Mouse (Mus musculus) layer of hippocampus, postnatal 36 days (tissue): Measurements from ENCODE around the gene Mdga2. TPM values are rescaled to one million over a fixed set of nuclear protein-coding genes. Genes with fewer than 3 reads are reported as not detected.

Experiments
- DNase-seq, 2 experiments: peaks; one replicate each; pipeline ENCODE4 v3.0.0; 2022
- total RNA-seq, 2 experiments: library from RNA; stranded (reverse); gene quantifications; 2 replicates each; pipeline ENCODE4 v1.2.3; 2021

Gene Mdga2
- total RNA-seq, 2 experiments from 2014 or later, result 46.3 to 54.0 TPM

- DNase-seq, result no peak
Observed at GRCm38 (mm10) chr12:66702781-66703180, 519.6 kb downstream of the Mdga2 start.

DNA sequence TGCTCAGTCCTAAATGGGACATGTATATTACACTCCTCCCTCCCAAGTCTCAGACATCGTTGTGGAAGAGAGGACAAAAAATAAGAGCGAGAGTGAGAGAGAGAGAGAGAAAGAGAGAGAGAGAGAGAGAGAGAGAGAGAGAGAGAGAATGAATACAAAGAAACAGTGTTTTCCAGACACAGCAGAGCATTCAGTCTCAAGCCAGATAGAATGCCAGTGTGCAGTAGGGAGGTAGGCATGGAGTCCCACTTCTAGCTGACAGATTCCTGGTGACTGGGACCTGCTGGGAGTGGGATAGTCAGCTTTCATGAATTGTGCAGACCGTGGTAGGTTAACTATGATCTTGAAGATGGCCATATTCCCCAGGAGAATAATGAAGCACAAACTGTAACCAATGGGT, 542.8 kb downstream of the Mdga2 start:
- no peak for DNase-seq

DNA sequence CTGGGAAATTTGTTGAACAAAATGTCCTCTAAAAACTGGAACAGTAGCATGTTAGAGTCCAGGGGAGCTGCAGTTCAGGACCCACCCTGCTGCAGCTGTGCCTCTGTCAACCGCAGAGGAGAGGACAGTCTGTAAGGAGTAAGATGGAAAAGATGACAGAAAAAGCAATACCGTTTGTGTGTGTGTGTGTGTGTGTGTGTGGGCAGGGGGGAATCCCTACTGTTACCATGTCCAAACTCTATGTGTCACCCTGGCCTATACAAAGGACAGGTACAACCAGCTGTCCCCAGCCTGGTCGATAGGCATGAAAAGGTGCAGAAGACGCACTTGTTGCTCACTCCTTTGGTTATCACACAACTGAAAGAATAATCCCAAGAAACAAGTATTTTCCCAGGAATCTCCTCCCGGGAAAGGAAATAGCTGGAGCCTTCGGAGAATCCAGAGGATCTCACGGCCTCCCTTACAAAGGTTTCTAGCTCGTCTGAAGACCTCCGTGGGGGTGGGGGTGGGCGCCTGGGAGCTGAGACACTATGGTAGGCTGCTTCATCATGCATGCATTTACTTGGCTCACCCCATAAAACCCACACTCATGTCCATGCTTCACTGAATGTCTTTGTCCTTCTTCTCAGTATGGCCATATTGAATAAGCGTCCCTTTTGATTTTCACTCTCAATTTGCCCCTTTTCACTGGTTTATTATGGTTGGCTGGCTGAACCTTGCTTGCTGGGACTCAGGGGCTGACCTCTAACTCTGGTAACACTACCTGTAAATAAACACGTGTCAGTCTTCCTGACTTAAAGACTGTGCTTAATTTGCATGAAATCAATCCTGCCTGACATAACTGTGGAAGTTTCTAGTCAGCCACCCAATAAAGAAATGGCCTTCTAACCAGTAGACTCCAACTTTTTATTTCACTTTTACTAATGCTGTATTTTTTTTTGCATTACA, 573.5 kb downstream of the Mdga2 start:
- no peak for DNase-seq

DNA sequence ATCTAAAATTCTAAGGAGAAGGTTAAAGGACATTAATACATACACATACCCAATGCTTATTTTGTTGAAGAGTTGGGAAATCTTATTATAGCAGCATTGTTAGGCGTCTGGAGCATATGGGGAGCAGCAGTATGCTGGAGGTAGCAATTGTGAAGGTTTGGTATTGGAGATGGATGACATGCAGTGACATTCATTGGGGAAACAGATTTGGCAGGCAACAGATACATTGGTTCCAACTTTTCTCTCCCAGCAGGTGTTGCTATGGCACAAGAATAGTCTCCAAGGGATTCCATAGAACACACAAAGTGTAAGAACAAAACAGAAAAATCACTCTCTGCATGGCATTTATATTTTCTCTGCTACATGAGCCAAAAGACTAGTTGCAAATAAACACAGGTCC, 581.9 kb downstream of the Mdga2 start:
- peak; percentile 32 to 45 for DNase-seq

GRCm38 (mm10) chr12:66619944-66620343, 602.4 kb downstream of the Mdga2 start:
- no peak for DNase-seq

- DNase-seq, result peak in 1 of 2 experiments; percentile 14
Observed at GRCm38 (mm10) chr12:66591617-66592230, 630.6 kb downstream of the Mdga2 start.

- DNase-seq, result no peak
Observed at GRCm38 (mm10) chr12:66565396-66565795, 657.0 kb downstream of the Mdga2 start.

- DNase-seq, result no peak
Observed at GRCm38 (mm10) chr12:66556846-66557245, 665.5 kb downstream of the Mdga2 start.

DNA sequence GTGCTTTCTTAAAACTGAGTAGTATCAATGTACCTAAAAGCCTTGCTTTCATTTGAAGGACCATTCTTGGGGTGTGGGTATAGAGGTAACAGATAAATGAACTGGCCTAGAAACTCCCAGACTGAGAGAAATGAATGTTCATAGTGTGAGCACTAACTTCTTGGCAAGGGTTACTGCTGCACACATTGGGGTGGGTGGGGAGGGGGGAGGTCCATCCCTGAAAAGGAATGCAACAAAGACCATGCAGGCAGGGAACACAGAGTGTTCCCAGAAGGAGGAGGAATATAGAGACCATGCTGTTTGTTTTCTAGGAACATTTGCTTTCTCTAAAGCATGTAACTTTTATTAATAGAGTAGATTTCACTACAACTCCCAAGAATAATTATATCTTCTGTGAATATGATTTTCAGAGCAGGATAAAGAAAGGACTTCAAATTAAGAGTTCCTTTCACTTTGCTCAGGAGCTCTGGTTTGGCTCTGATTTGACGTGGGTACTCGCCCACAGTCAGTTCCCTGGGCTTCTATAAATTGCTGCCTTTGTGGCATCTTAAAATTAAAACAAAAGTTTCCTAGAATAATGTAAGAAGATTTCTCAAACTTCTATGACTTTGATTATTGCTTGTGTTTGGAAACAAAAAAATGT, 666.0 kb downstream of the Mdga2 start:
- no peak for DNase-seq

GRCm38 (mm10) chr12:66524973-66525372, 697.4 kb downstream of the Mdga2 start:
- DNase-seq, result no peak

- DNase-seq, result no peak
Observed at GRCm38 (mm10) chr12:66499258-66499657, 723.1 kb downstream of the Mdga2 start.

- peak in 1 of 2 experiments; percentile 3 for DNase-seq
Observed at GRCm38 (mm10) chr12:66470868-66471267, 751.5 kb downstream of the Mdga2 start.

DNA sequence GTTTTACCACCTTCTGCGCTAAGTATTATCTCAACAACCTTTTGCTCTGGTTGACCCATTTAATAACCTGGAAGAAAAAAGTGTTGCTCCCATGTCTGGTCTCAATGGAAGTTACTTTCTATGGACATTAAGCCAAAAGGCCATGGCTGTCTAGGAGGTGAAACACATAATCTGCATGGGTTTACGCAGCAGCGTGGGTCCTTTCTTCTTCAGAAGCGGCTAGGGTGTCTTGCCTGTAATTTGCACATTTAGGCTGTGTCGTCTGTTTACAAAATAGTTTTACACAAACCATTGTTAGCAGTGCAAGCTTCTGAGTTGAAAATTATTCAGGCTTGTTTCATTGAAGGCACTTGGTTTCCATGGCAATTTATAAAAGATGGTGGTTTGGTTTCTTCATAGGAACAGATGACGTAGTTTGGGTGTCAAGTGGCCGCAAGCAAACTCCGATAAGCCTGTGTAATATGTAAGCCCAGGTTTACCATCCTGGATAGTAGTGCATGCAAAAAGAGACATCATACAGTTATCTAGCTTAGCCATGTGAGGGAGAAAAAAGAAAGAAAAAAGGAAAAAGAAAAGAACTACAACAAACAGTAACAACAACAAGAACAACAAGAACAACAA, 752.0 kb downstream of the Mdga2 start:
- no peak for DNase-seq

- DNase-seq, result no peak
Observed at GRCm38 (mm10) chr12:66465516-66465915, 756.8 kb downstream of the Mdga2 start.

DNA sequence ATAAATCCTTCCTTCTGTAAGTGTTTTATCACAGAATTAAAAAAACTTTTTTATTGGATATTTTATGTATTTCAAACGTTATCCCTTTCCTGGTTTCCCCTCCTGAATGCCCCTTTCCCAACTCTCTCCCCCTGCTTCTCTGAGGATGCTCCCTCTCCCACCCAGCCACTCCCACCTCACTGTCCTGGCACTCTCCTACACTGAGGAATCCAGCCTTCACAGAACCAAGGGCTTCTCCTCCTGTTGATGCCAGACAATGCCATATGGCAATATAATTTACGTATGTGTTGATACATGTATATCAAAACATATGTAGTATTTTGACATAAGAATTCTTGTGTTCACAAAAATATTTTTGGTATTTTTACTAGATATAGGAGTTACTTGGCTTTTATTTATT, 779.0 kb downstream of the Mdga2 start:
- DNase-seq, result no peak
